Mouse (Mus musculus): ENCODE data around the gene Gm364. TPM values are rescaled to one million over a fixed set of nuclear protein-coding genes. Genes with fewer than 3 reads are reported as not detected.

The Gm364 gene
- polyA plus RNA-seq, 1 experiment from 2014 or later, result 0.08 TPM

DNA sequence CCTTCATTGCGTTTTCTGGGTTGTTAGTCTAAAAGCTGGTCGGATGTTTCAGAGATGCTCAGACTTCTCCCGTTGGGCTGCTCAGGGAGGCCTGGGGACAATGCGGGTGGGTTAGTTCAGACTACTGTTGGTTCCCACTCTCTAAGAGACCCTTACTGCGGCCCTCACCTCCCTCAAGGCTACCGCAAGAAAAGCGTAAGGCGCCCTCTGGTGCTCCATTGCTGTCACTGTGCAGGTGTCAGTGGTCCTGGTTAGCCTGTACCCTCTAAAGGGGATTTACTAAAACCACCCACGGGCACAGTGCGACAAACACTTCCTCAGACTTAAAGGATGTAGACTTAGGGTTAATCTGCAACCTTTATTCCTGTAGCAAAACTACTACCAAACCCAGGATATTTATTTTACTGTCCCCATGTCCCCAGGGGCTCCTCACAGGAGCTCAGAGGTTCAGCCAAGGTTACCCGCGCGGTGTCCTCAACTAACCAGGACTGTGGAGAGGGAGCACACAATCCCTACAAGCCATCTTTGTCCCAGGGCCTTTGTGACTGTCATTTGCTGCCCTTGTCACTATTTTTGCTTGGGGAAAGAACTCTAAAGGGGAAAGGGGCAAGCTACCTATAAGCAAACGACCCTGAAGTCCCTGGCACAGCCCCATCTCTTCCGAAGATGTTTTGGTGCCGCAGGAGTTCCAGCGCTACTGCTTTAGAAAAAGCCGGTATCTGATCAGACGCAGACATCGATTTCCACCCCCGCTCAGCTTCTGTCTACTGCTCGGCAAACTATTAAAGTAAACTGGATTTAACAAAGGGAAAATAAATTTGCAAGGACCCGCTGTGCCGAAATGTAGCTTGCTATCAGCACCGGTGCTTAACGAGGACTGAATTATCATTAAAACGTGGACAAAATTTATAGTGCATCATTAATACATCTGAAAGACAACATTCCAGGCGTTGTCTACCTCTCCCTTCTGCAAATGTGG lies 112.5 kb downstream of the Gm364 start:
- Histone ChIP-seq H3K9me3 (replicated peaks; ENCODE audit: control insufficient read depth, low read length) (no peaks in the 10 kb centered on the region), H3K4me1 (ENCODE audit: control insufficient read depth, insufficient read depth, low read length) (no peaks in the 10 kb centered on the region), H3K4me2 (ENCODE audit: low read length) (peak overlapping the region; percentile 47), H3K4me3 (ENCODE audit: low read depth, low read length) (peak overlapping the region; percentile 16), H3K36me3 (ENCODE audit: control insufficient read depth, insufficient read depth, low read length) (no peaks in the 10 kb centered on the region), H3K27ac (ENCODE audit: low read depth, low read length) (no peak overlapping the region), H3K27me3 (replicated peaks; ENCODE audit: control insufficient read depth, insufficient read depth, low read length) (no peaks in the 10 kb centered on the region), H3K9ac (ENCODE audit: low read length) (peak overlapping the region; percentile 29)
- ATAC-seq (peak; percentile 66; the same call in 1 of the 2 replicates), DNase-seq (ENCODE audit: low spot score) (peak; percentile 28)
- 37% methylated on average over 28 of the region's 28 CpGs for WGBS

Other genes with a start within 250 kb of the Gm364 start
- gene Cd40lg, start 197.0 kb upstream of the Gm364 start, polyA plus RNA-seq (2014; fragmentation: Nextera tagmentation; extraction: Ambion mirVana), result not detected in 2 replicates
- 6.1 and 7.1 TPM in 2 replicates for gene Arhgef6, start 70.4 kb upstream of the Gm364 start, polyA plus RNA-seq (2014; fragmentation: Nextera tagmentation; extraction: Ambion mirVana)
- 263 and 266 TPM in 2 replicates for gene Rbmx, start 16.1 kb upstream of the Gm364 start, polyA plus RNA-seq (2014; fragmentation: Nextera tagmentation; extraction: Ambion mirVana)
- gene Gpr101, start 94.6 kb downstream of the Gm364 start, polyA plus RNA-seq (2014; fragmentation: Nextera tagmentation; extraction: Ambion mirVana), result 0.22 and 0.27 TPM in 2 replicates